Mouse (Mus musculus) neural tube, embryonic 10.5 days (tissue): ENCODE data around the gene Cyp2f2.

Experiments
- DNase-seq: peaks from one replicate; pipeline ENCODE4 v3.0.0-alpha.2; 2017; ENCODE audit warnings: low spot score; ENCODE audit errors: extremely low spot score

Cyp2f2 gene

GRCm38 (mm10) chr7:27178324-27179216 is 58.9 kb downstream of the Cyp2f2 start, which contains the start of gene Rab4b:
Gene Rab4b, minus strand, starts transcription at chr7:27178896.
- peak; percentile 99 for DNase-seq

- no peak for DNase-seq
These were observed 59.7 kb downstream of the Cyp2f2 start for GRCm38 (mm10) chr7:27179217-27179918.

GRCm38 (mm10) chr7:27180036-27180435 is 60.3 kb downstream of the Cyp2f2 start:
- DNase-seq, result no peak

- no peak for DNase-seq
These were observed 61.4 kb downstream of the Cyp2f2 start, which contains the start of the genes Gm21983 and Mia for GRCm38 (mm10) chr7:27180837-27181695. Gene Gm21983, minus strand, starts transcription at chr7:27181086. Gene Mia, minus strand, starts transcription at chr7:27181157.

- no peak for DNase-seq
These were observed 62.8 kb downstream of the Cyp2f2 start for GRCm38 (mm10) chr7:27182498-27182897.
